Mouse (Mus musculus) liver, embryonic 14.5 days (tissue): ENCODE data around the gene Oard1. TPM values are rescaled to one million over a fixed set of nuclear protein-coding genes. Genes with fewer than 3 reads are reported as not detected.

Source experiments
- ATAC-seq: fragments of 200-750 bp; cut with Nextera tagmentation; 2 replicates; pipeline ENCODE4 v1.8.0; 2017; ENCODE audit warnings: moderate number of reproducible peaks, mild to moderate bottlenecking, moderate library complexity; ENCODE audit not compliant: insufficient read depth
- DNase-seq, 3 experiments: peaks; one replicate each; pipeline ENCODE4 v3.0.0-alpha.2; 2012 to 2013; ENCODE audit warnings: low read depth in 3 of 3, low spot score in 3 of 3
- H3K27ac ChIP-seq: fragments of 300-500 bp; sonication (generic); 2 replicates; pipeline ENCODE4 v1.5.1; 2014; ENCODE audit warnings: moderate library complexity, mild to moderate bottlenecking, control low read depth, inconsistent platforms
- H3K27me3 ChIP-seq: fragments of 300-500 bp; sonication (generic); 2 replicates; pipeline ENCODE4 v1.6.1; 2014; ENCODE audit warnings: mild to moderate bottlenecking, low read length, moderate library complexity; ENCODE audit not compliant: control insufficient read depth, insufficient read depth
- H3K36me3 ChIP-seq: fragments of 300-500 bp; sonication (generic); replicated peaks from 2 replicates; pipeline ENCODE4 v1.6.1; 2014; ENCODE audit warnings: low read depth; ENCODE audit not compliant: control insufficient read depth, insufficient read depth
- H3K4me1 ChIP-seq, 2 experiments: fragments of 200-500 bp in 1 of 2; fragments of 300-500 bp in 1 of 2; sonication (generic) in 1 of 2; replicated peaks; 2 replicates each; pipeline ENCODE4 v1.6.1; 2012 to 2014; ENCODE audit warnings: antibody characterized with exemption in 1 of 2, inconsistent platforms in 1 of 2, low read length in 1 of 2; ENCODE audit not compliant: control insufficient read depth in 2 of 2, insufficient read depth in 2 of 2
- H3K4me2 ChIP-seq: fragments of 300-500 bp; sonication (generic); 2 replicates; pipeline ENCODE4 v1.6.1; 2014; ENCODE audit warnings: low read depth, mild to moderate bottlenecking, control low read depth, moderate library complexity
- H3K4me3 ChIP-seq, 2 experiments: fragments of 200-500 bp in 1 of 2; fragments of 300-500 bp in 1 of 2; sonication (generic) in 1 of 2; 2 replicates each; pipeline ENCODE4 v1.5.1; 2012 to 2014; ENCODE audit warnings: low read depth in 2 of 2, low read length in 2 of 2, mild to moderate bottlenecking in 2 of 2, control low read depth in 1 of 2, inconsistent platforms in 1 of 2, moderate library complexity in 1 of 2; ENCODE audit not compliant: insufficient read depth in 1 of 2
- H3K9ac ChIP-seq: fragments of 300-500 bp; sonication (generic); replicated peaks from 2 replicates; pipeline ENCODE4 v1.6.1; 2014; ENCODE audit warnings: mild to moderate bottlenecking, control low read depth, moderate library complexity
- H3K9me3 ChIP-seq: fragments of 300-500 bp; sonication (generic); 2 replicates; pipeline ENCODE4 v1.6.1; 2016; ENCODE audit warnings: low read length, mixed read lengths; ENCODE audit not compliant: control insufficient read depth
- CTCF ChIP-seq: IDR thresholded peaks from 2 replicates; pipeline ENCODE4 v1.5.1; 2016; ENCODE audit warnings: antibody characterized with exemption, low read depth, control low read depth
- EP300 ChIP-seq: IDR thresholded peaks from 2 replicates; pipeline ENCODE4 v1.6.1; 2016; ENCODE audit warnings: antibody characterized with exemption, low read depth
- WGBS: fragments of 180-500 bp; shearing (Covaris S2); extraction: QIAGEN DNeasy Blood & Tissue Kit; methylation state at CpG from one replicate; pipeline ENCODE4 v1.1.7; 2014; ENCODE audit not compliant: insufficient replicate concordance; 5-methylcytosine and 5-hydroxymethylcytosine counted together
- polyA plus RNA-seq, 2 experiments: library from polyadenylated mRNA; depleted of rRNA in 1 of 2; stranded (reverse) in 1 of 2; unstranded in 1 of 2; fragments of >200 nt; fragmentation: Nextera tagmentation in 1 of 2; extraction: Ambion mirVana in 1 of 2; gene quantifications; 2 replicates each; pipeline versions ENCODE4 v1.2.1 to v1.2.3; 2012 to 2014

The Oard1 gene
- polyA plus RNA-seq, 2 experiments: 28.2 to 51.1 TPM

DNA sequence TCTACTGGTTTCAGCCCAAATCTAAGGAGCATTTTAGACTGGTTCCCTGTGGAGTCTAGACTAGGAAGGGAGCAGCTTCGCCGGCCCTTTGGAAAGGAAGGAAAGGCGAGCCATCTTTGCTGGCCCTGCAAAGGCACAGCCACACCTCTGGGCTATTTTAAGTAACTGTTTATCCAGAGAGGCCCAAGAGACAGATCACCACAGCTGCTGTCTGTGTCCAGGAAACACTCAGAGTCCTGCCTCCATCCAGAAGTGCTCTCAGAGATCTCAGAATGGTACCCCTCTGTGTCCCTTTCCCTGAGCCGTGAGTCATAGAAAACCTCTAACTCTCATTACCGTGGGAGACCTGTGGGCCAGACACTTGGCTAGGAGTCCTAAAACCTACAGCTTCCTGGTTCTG is 20.6 kb downstream of the Oard1 start:
- Histone ChIP-seq H3K36me3 (no peaks in the 10 kb centered on the region), H3K4me1 (peaks cover 10 to 35% of the 10 kb centered on the region in 2 experiments), H3K27me3 (no peaks in the 10 kb centered on the region), H3K9ac (no peak overlapping the region), H3K27ac (no peak overlapping the region), H3K4me3 (no peak overlapping the region), H3K4me2 (no peak overlapping the region), H3K9me3 (no peaks in the 10 kb centered on the region)
- no peak for TF ChIP-seq EP300
- no peak for TF ChIP-seq CTCF
- no peak for DNase-seq
- no peak for ATAC-seq
- WGBS: 38% methylated on average over 5 of the region's 5 CpGs

DNA sequence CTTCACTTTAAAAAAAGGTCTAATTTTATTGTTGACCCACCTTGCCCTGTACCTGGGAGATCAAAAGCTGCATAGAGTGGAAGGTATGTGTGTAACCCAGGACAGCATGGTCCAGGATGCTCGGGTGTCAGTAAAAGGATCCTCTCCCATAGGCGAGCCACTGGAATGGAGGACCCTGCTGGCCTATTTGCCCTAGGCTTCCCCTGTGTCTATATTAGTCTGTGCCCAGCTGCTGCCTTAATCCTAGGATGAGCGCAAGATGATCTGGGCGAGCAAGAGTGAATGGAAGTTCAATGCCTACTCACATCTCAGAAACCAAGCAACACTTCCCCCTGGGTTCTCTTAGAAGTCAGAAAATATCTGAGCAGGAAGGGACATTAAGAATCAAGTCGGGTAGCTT is 21.2 kb downstream of the Oard1 start:
- no peak overlapping the region for H3K4me2 ChIP-seq
- H3K27ac ChIP-seq: no peak overlapping the region
- ATAC-seq (no peak), DNase-seq (no peak)
- no peaks in the 10 kb centered on the region for H3K9me3 ChIP-seq
- H3K4me1 ChIP-seq: peaks cover 4 to 29% of the 10 kb centered on the region in 2 experiments
- no peak overlapping the region for H3K9ac ChIP-seq
- 61% methylated on average over 5 of the region's 5 CpGs for WGBS
- no peaks in the 10 kb centered on the region for H3K36me3 ChIP-seq
- no peak for TF ChIP-seq EP300
- no peak overlapping the region for H3K4me3 ChIP-seq
- H3K27me3 ChIP-seq: no peaks in the 10 kb centered on the region

DNA sequence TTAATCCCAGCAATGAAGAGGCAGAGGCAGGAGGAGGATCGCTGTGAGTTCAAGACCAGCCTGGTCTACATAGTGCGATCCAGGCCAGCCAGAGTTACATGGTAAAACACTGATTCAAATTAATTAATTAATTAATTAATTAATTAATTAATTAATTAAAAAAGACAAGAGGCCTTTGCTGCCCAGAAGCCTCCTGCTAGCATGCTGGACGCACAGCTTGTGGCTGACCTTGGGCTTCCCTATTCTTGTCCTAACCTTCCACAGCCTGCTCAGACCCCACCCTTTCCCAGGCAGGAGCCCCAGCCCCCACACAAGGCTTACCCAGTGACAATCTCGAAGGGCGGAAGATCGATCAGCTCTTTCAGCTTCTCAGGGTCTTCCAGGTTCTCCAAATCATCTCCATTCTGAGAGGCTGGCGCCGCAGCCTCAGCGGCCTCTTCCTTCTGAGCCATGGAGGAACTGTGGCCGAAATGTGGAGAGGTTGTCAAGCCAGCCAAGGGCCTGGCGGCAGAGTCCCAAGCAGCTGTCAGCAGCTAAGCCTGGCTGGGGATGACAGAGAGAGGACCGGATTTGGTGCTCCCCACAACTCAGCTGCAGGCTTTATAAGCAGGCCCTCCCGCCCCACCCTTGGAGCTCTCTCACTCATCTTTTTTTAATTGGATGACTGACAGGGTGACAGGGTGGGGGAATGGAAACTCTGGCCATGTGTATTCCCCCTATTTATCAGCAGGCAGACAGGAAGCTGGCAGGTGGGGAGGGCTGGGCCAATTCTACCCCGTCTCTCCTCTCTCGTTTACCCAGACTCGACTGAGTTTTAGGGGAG is 22.6 kb downstream of the Oard1 start, which contains the start of gene Apobec2:
Apobec2 (minus strand) TSS at position 773 of the 823 bp plus-strand sequence.
- Histone ChIP-seq H3K4me2 (no peak within 1 kb of the TSS), H3K9ac (0 out of 2 replicates have a peak within 1 kb of the TSS, but pooled peaks have one; percentile 23), H3K36me3 (no peaks in the 10 kb centered on the region), H3K9me3 (no peaks in the 10 kb centered on the region), H3K4me1 (peaks cover 2 to 19% of the 10 kb centered on the region in 2 experiments), H3K4me3 (no peak within 1 kb of the TSS), H3K27me3 (no peaks in the 10 kb centered on the region), H3K27ac (no peak within 1 kb of the TSS)
- DNase-seq (no peak), ATAC-seq (peak; percentile 56; the same call in 1 of the 2 replicates)
- 30% methylated on average over 16 of the region's 16 CpGs for WGBS
- TF ChIP-seq CTCF (no peak), EP300 (no peak)

DNA sequence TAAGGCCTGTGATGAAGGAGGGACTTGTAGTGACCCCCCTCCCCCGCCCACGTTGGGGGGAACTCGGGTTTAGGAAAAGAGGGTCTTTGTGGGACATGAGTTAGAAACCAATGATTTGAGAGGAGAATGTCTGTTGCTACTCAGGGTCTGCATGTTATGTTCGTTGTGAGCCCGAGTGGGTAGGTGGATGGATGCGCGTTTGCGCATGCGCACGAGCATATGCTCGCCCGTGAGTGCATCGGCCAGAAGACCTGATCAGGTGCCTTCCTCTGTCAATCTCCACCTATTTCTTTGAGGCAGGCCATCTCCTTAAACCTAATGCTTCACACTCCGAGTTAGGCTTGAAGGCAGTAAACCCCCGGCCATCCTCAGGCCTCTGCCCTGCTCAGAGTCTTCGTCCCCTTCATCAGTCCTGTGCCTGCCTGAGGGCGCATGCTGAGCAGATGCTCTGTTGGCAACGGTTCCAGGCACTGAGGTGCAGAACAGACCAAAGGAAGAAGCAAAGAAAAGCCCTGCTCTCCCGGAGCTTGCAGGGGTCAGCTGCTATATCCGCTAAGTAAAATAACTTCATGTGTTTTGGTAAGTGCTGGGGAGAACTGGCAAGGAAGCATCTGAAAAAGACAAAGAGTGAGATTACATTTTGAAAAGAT is 23.3 kb downstream of the Oard1 start:
- DNase-seq (no peak), ATAC-seq (no peak)
- Histone ChIP-seq H3K4me3 (no peak overlapping the region), H3K9ac (no peak overlapping the region), H3K9me3 (no peaks in the 10 kb centered on the region), H3K27me3 (no peaks in the 10 kb centered on the region), H3K27ac (no peak overlapping the region), H3K4me1 (peaks cover 2 to 20% of the 10 kb centered on the region in 2 experiments), H3K36me3 (no peaks in the 10 kb centered on the region), H3K4me2 (no peak overlapping the region)
- 72% methylated on average over 20 of the region's 20 CpGs for WGBS
- TF ChIP-seq CTCF (no peak), EP300 (no peak)

DNA sequence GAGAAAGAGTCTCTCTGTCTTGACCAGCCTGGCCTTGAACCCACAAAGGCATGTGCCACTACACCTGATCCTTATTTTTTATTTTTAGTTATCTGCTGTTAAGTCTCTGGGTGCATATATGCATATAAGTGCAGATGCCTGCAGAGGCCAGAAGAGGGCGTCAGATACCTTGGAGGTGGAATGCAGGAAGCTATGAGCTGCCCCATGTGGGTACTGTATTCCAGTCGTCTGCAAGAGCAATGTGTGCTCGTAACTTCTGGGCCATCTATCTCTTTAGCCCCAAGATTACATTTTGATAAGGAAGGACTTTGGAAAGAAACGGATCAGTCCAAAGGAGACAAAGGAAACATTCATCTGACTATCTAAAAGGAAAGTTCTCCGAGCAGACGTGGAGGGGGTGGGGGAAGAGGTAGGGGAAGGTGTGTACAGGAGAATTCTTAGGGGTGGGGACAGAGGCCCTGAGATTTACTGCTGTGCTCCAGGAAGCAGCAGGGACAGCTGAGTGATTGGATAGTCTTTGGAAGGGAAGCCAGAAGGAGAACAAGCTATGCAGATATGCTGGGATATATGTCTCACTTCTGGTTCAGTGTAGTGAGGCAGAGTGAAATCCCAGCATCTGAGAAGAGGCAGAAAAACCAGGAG is 24.0 kb downstream of the Oard1 start:
- 49% methylated on average over 6 of the region's 6 CpGs for WGBS
- Histone ChIP-seq H3K27me3 (no peaks in the 10 kb centered on the region), H3K9me3 (no peaks in the 10 kb centered on the region), H3K9ac (no peak overlapping the region), H3K4me1 (peaks cover 2 to 20% of the 10 kb centered on the region in 2 experiments), H3K36me3 (no peaks in the 10 kb centered on the region), H3K4me3 (no peak overlapping the region), H3K4me2 (no peak overlapping the region), H3K27ac (no peak overlapping the region)
- ATAC-seq (no peak), DNase-seq (no peak)
- TF ChIP-seq CTCF: peak; percentile 70
- no peak for TF ChIP-seq EP300
